In genomic region chr6:100204436-100204835, GRCm38 (mm10) we compare ENCODE assay signal across 10 mouse cellular contexts.
DNase-seq lines count a peak whose midpoint lies in the region; ATAC-seq and TF ChIP-seq lines count a peak whose summit lies in the region.
"Had no signal": no experiment of that assay in that cellular context is flagged by ENCODE, and none has a peak within 500 bp of the region (broad histone marks: within the 10 kb centered on the region; RNA-seq: fewer than 3 reads in every experiment).

No protein-coding gene starts in this region.

- intact Hi-C loops in left cerebral cortex, adult 2 months (cut with DNase I): no loop called here

- peak; percentile 21; the same call in 1 of the 2 replicates for ATAC-seq in hindbrain, embryonic 14.5 days (ENCODE audit: low FRiP score)
- ATAC-seq in hindbrain, embryonic 13.5 days (ENCODE audit: low FRiP score): no peak
- no peak for ATAC-seq in hindbrain, postnatal 0 days
- ATAC-seq in limb, embryonic 14.5 days (ENCODE audit: low FRiP score, low read depth): no peak

- H3K36me3 ChIP-seq in hindbrain, embryonic 14.5 days (replicated peaks; ENCODE audit: control insufficient read depth, insufficient read depth): no peaks in the 10 kb centered on the region
- H3K36me3 ChIP-seq in hindbrain, embryonic 13.5 days: no peaks in the 10 kb centered on the region
- no peaks in the 10 kb centered on the region for H3K36me3 ChIP-seq in hindbrain, postnatal 0 days (ENCODE audit: insufficient read depth, low read length)
- no peaks in the 10 kb centered on the region for H3K36me3 ChIP-seq in limb, embryonic 14.5 days (ENCODE audit: control insufficient read depth, insufficient read depth, low read length)
- H3K36me3 ChIP-seq: G1E; heart, embryonic 15.5 days had no signal

- H3K27me3 ChIP-seq in hindbrain, embryonic 14.5 days (ENCODE audit: control insufficient read depth, insufficient read depth, low read length): peaks cover 26% of the 10 kb centered on the region
- peaks cover 62% of the 10 kb centered on the region for H3K27me3 ChIP-seq in hindbrain, embryonic 13.5 days
- peaks cover 11% of the 10 kb centered on the region; the same call in 1 of the 2 replicates for H3K27me3 ChIP-seq in hindbrain, postnatal 0 days (ENCODE audit: insufficient read depth, low read length)
- H3K27me3 ChIP-seq in limb, embryonic 14.5 days (ENCODE audit: control insufficient read depth, insufficient read depth, low read length): no peaks in the 10 kb centered on the region

- WGBS in hindbrain, embryonic 14.5 days: 32% methylated on average over 7 of the region's 7 CpGs
- WGBS in hindbrain, embryonic 13.5 days: 28% methylated on average over 7 of the region's 7 CpGs
- 24% methylated on average over 7 of the region's 7 CpGs for WGBS in hindbrain, postnatal 0 days
- WGBS in limb, embryonic 14.5 days: 32% methylated on average over 7 of the region's 7 CpGs

- H3K4me1 ChIP-seq in hindbrain, embryonic 14.5 days (replicated peaks; ENCODE audit: control insufficient read depth, insufficient read depth, low read length): peaks cover 20% of the 10 kb centered on the region
- H3K4me1 ChIP-seq in hindbrain, embryonic 13.5 days (replicated peaks): peaks cover 43% of the 10 kb centered on the region
- peaks cover 10% of the 10 kb centered on the region; the same call in 1 of the 2 replicates for H3K4me1 ChIP-seq in hindbrain, postnatal 0 days (ENCODE audit: insufficient read depth, low read length)
- H3K4me1 ChIP-seq in limb, embryonic 14.5 days (ENCODE audit: control insufficient read depth, insufficient read depth, low read length): peaks cover 30% of the 10 kb centered on the region

- TF ChIP-seq POLR2A in limb, embryonic 14.5 days (IDR thresholded peaks at IDR 0.05; ENCODE audit: borderline replicate concordance, extremely low read depth, insufficient read depth, insufficient read length): no peak

- DNase-seq in hindbrain, embryonic 14.5 days (ENCODE audit: low spot score): peak; percentile 63
- peak; percentile 78 for DNase-seq in adrenal gland, postnatal 14 days
- DNase-seq in hindbrain, postnatal 0 days (ENCODE audit: low spot score): peak; percentile 65
- peak; percentile 48 for DNase-seq in limb, embryonic 14.5 days (ENCODE audit: low spot score)
- no peak for DNase-seq in left cerebral cortex, adult 2 months (ENCODE audit: extremely low spot score in 1 of 2, low spot score in 2 of 2)
- no peak for DNase-seq in gastrocnemius, postnatal 25 days

- no peak overlapping the region for H3K4me2 ChIP-seq in hindbrain, embryonic 14.5 days (replicated peaks)
- H3K4me2 ChIP-seq in hindbrain, embryonic 13.5 days: no peak overlapping the region
- no peak overlapping the region for H3K4me2 ChIP-seq in hindbrain, postnatal 0 days (ENCODE audit: low read depth, low read length)
- no peak overlapping the region for H3K4me2 ChIP-seq in limb, embryonic 14.5 days (replicated peaks; ENCODE audit: low read depth, low read length, severe bottlenecking)
- H3K4me2 ChIP-seq: heart, embryonic 15.5 days had no signal

- H3K27ac ChIP-seq in hindbrain, embryonic 14.5 days: no peak overlapping the region
- H3K27ac ChIP-seq in hindbrain, embryonic 13.5 days: no peak overlapping the region
- H3K27ac ChIP-seq in hindbrain, postnatal 0 days: no peak overlapping the region
- H3K27ac ChIP-seq in limb, embryonic 14.5 days (replicated peaks; ENCODE audit: low read depth, low read length): no peak overlapping the region
- no peak overlapping the region for H3K27ac ChIP-seq in left cerebral cortex, adult 2 months
- H3K27ac ChIP-seq: heart, embryonic 15.5 days; macrophage had no signal

- no peak overlapping the region for H3K9ac ChIP-seq in hindbrain, embryonic 14.5 days
- H3K9ac ChIP-seq in hindbrain, embryonic 13.5 days: no peak overlapping the region
- H3K9ac ChIP-seq in hindbrain, postnatal 0 days (replicated peaks; ENCODE audit: low read length): no peak overlapping the region
- H3K9ac ChIP-seq in limb, embryonic 14.5 days (ENCODE audit: low read depth, low read length, severe bottlenecking): no peak overlapping the region
- H3K9ac ChIP-seq: heart, embryonic 15.5 days had no signal

- no peak for TF ChIP-seq CTCF in hindbrain, postnatal 0 days (IDR thresholded peaks at IDR 0.05; ENCODE audit: low read depth)
- TF ChIP-seq CTCF in left cerebral cortex, adult 2 months (IDR thresholded peaks at IDR 0.05): no peak

- no peaks in the 10 kb centered on the region for H3K9me3 ChIP-seq in hindbrain, embryonic 14.5 days (ENCODE audit: control insufficient read depth, low read length)
- no peaks in the 10 kb centered on the region for H3K9me3 ChIP-seq in hindbrain, embryonic 13.5 days
- H3K9me3 ChIP-seq in hindbrain, postnatal 0 days (ENCODE audit: low read length): no peaks in the 10 kb centered on the region
- no peaks in the 10 kb centered on the region for H3K9me3 ChIP-seq in limb, embryonic 14.5 days (ENCODE audit: control insufficient read depth, low read length)
- H3K9me3 ChIP-seq: G1E; heart, embryonic 15.5 days had no signal

- no peak overlapping the region for H3K4me3 ChIP-seq in hindbrain, embryonic 14.5 days (replicated peaks; ENCODE audit: low read length)
- H3K4me3 ChIP-seq in hindbrain, embryonic 13.5 days: no peak overlapping the region
- H3K4me3 ChIP-seq in hindbrain, postnatal 0 days (ENCODE audit: low read length): no peak overlapping the region
- H3K4me3 ChIP-seq in limb, embryonic 14.5 days (replicated peaks; ENCODE audit: low read length): no peak overlapping the region
- H3K4me3 ChIP-seq in left cerebral cortex, adult 2 months: no peak overlapping the region
- H3K4me3 ChIP-seq: heart, embryonic 15.5 days had no signal

Comparison
In these comparisons a context has a peak if more than half of its experiments do, and no peak if none do; other contexts are left out.
1. DNase-seq: peak in hindbrain, embryonic 14.5 days (single experiment), adrenal gland, postnatal 14 days (single experiment), hindbrain, postnatal 0 days (single experiment) and limb, embryonic 14.5 days (single experiment); none in left cerebral cortex, adult 2 months (0 of 2) and gastrocnemius, postnatal 25 days (single experiment).